Mouse (Mus musculus) large intestine, adult 2 months (tissue): ENCODE data around the gene Lrrfip2. TPM values are rescaled to one million over a fixed set of nuclear protein-coding genes. Genes with fewer than 3 reads are reported as not detected.

ENCODE experiments used
- DNase-seq: peaks from one replicate; pipeline ENCODE4 v3.0.0-alpha.2; 2012; ENCODE audit warnings: low read depth, low spot score
- WGBS: fragments of 180-500 bp; shearing (Covaris S2); methylation state at CpG from one replicate; pipeline ENCODE4 v1.1.7; 2018; 5-methylcytosine and 5-hydroxymethylcytosine counted together
- polyA plus RNA-seq: library from polyadenylated mRNA; depleted of rRNA; stranded (reverse); fragments of >200 nt; gene quantifications from 2 replicates; pipeline ENCODE4 v1.2.3, GENCODE M21; 2012

Gene Lrrfip2
- polyA plus RNA-seq, 1 experiment: 12.7 TPM

DNA sequence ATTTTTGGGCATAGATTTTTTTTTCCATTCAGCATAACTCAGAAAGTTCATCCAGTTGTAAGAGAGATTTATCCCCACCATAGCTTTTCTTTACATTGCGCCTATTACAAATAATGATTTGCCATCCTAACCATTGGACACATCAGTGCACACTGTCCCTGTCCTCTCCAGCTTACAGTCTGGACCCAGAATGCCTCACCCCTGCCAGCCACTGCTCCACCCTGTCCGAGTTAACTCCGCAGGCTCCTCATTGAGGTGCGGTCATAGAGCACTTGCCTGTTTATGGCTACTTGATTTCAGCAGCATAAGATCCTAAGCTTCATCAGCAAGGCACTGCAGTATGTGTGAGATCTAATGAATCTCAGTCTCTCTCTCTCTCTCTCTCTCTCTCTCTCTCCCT is 93.0 kb downstream of the Lrrfip2 start:
- WGBS: 48% methylated on average over 4 of the region's 4 CpGs
- DNase-seq: no peak

DNA sequence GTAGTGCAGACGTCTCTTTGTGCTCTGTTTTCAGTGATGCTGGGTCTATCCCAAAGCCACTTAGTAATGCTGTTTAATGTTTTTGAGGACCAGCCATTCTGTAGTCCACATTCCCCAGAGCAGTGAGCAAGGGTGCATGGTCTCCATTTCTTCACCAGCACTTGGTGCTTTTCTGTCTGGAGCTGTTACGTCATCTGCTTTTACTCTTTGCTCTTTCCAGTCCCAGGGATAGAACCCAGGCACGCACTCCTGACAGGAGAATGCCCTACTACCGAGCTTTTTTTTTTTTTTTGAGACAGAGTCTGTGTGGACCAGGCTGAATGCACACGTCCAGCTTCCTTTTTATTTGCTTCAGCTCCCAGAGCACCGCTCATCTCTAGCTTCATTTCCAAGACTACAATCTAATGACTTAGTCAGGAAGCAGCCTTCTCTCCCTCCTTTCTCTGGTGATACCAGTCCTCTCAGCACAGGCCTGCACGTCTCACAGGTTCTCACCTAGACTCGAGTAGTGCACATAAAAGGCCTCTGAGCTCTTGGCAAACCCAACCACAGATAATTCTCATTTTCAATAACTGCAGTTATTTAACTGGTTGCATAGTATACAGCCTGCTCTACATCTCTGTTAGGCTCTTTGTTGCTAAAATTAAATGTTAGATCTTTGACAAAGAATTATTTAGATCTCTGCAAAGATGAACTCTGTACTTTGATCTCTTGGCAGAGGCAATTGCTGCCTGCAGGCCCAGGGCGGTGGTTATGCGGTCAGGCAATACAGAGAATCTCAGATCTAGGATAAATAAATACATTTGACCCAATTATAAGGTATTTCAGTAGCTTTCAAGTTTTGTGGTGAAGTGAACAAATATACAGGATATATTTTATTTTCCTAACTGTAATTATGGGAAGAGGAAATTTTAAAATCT is 94.0 kb downstream of the Lrrfip2 start:
- no peak for DNase-seq
- WGBS: 44% methylated on average over 10 of the region's 10 CpGs

DNA sequence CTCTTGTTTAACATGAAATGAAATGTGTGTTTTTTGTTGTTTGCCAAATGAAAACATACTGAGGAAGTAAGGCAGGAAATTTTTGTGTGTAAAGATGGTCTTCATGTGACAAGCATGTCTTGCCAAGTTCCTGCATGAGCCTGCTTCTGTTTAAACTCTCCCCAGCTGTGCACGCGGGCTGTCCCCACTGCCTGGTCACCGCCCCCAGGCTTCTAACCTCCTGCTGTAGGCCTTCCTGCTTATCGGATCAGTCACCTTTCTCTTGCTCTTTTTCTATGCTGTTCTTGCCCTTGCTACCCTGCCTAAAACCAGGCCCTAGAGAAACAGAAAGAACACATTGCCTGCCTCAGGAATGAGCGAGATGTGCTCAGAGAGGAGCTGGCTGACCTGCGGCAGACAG is 96.1 kb downstream of the Lrrfip2 start:
- DNase-seq: no peak
- WGBS: 58% methylated on average over 6 of the region's 6 CpGs

DNA sequence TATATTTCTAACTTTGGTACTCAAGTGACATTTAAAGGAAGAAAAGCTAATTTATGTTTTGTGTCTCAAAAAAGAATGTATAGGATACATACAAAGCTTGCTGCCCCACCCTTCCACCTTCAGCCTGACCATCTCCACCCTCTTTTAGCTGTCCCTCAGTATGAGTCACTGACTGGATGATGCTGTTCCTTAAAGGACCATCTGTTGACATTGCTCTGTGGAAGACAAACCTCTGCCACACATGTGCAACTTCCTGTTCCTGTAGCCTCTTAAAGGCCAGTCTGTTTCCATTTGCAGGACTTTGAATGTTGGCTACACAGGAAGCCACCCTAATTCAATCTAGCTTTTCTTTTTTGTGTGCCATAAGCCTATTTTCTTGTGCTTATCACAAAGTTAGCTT is 99.0 kb downstream of the Lrrfip2 start:
- DNase-seq: peak; percentile 25

DNA sequence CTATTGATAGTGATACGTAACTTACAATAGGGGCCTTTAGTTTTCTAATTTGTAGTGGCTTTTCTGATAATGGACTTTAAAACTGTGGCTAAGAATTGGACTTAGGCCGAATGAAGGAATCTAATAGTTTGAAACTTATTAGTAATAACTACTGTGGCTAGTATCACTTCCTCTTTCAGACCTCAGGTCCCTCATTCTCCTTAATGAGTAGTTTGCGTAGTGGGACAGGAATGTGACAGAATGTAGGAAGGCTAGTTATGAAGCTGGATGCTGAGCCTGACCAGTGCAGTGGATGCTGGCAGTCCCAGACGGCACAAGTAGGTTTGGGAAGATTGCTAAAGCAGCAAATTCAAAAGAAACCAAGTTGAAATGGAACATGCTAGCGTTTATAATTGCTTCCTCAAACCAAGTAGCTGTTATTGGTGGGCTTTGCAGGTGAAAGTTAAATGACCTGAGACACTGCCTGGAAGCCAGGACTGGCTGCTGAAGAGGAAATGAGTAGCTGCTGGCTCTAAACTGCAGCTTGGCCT is 103.2 kb downstream of the Lrrfip2 start:
- no peak for DNase-seq
- WGBS: 89% methylated on average over 5 of the region's 5 CpGs

DNA sequence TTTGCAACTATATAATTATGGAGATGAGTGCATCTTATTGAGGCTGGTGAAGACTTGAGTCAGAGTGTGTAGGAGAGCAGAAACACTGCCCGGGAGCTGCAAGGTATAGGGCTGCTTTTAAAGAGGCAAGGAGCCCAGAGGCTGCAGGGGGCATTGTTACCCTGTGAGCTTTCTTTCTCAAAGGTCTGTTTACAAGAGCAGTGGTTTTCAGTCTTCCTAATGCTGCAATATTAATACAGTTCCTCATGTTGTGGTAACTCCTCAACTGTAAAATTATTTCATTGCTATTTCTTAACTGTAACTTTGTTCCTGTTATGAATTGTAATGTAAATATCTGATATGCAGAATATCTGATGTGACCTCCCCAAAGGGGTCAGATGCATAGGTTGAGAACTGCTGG is 104.2 kb downstream of the Lrrfip2 start:
- DNase-seq: no peak
- WGBS: 80% methylated on average over 1 of the region's 1 CpGs

DNA sequence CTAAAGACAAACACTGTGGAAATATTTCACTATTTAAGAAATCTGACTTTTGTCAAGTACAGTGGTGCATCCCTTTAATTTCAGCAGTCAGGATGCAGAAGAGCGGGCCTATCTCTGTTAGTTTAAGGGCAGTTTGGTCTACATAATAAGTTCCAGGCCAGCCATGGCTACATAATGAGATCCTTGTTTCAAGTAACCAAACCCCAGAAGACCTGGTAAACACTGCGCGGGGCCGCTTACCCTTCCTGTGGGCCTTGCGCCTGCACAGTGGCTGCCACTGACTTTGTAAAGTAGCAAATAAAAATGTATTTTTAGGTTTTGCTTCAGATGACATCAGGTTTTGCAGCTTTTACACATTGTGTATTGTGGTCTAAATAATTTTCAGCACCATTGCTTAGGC is 106.0 kb downstream of the Lrrfip2 start:
- 96% methylated on average over 5 of the region's 5 CpGs for WGBS
- DNase-seq: no peak

DNA sequence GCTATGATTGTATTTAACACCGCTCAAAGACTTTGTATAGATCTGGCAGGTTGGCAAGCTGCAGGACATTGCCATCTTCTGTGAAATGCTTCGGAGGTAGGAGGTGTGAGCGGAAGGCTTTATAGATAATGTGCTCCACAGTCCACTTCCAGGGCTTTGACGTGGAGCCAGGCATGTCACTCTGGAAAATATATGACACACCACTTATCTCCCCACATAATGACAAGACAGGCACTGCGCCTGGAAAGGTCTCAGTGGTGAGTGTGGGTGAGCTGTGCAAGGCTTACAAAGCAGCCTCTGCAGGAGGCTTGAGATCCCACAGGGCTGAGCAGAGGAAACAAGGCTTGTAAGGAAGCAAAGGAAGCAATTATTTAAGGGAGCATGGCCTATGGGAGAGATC is 111.1 kb downstream of the Lrrfip2 start:
- no peak for DNase-seq
- 81% methylated on average over 5 of the region's 5 CpGs for WGBS

DNA sequence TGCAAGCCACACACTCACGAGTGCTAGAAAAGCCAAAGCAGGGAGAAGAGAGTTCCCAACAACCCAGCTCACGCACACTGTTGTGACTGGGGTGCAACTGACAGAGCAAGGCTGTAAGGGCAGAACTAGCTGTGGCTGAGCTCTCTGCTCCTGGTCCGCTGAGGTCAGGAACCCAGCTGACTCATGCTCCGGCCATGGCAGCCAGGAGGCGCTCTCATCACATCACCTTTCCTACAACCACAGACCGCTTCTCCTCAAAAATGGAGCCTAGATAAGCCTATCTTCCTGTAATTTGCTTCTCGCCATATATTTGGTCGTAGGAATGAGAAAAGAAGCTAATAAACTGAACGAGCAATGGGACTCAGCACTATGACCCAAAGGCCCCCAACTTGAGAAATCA is 117.3 kb downstream of the Lrrfip2 start:
- WGBS: 91% methylated on average over 9 of the region's 9 CpGs

DNA sequence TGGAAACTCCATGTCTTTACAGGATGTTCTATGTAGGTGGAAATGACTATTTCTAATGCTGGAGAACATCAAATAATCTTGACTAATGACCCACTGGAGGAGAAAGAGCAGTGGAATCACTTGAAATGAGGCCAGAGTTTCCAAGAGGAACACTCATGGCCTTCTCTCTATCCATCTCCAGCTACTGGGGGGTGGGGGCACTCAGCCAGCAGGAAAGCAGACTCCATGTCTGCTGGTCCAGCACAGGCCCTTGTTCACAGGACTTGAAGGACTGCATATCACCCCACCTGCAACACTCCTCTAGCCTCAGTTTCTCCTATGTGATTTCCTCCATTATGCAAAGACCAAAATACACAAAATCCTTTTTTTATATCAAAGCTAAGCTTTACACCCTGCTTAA is 120.3 kb downstream of the Lrrfip2 start:
- no peak for DNase-seq

More for the DNA sequence above, 117.3 kb downstream of the Lrrfip2 start:
- DNase-seq: no peak

DNA sequence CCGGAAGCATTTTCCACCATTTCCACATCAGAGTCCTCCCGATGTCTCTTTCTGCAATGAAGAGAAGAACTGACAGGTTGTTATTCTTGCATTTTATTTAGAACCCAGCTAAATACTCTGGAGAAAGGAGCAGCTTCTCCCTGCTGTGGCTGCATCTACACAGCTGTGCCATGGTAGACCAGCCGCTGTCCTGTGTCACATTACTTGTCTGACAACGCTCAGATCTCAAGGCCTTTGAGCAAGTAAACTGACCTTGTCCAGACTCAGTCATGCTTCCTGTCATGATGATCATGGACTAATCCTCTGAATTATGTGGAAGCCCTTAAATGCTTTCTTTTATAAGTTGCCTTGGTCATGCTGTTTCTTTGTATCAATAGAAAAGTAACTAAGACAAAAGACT is 122.4 kb downstream of the Lrrfip2 start:
- 90% methylated on average over 4 of the region's 4 CpGs for WGBS
- DNase-seq: no peak

DNA sequence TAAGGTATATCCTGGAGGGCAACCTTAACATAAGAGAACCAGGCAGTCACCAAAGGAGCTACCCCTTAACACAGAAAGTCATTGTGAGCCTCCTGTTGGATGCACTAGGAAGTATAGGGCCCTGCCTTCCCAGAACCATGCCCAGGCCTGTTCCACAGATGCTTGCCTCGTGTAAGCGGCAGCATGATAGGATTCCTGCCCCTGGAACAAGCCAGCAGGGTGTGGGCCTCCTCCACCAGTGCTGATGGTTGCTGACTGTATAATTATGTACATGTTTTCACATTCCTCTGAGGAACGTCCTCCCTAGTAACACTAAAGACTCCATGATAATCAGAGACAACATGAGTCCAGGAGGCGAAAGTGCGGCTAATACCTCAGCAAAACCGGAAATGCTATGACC is 126.0 kb downstream of the Lrrfip2 start:
- DNase-seq: no peak
- WGBS: 88% methylated on average over 6 of the region's 6 CpGs

DNA sequence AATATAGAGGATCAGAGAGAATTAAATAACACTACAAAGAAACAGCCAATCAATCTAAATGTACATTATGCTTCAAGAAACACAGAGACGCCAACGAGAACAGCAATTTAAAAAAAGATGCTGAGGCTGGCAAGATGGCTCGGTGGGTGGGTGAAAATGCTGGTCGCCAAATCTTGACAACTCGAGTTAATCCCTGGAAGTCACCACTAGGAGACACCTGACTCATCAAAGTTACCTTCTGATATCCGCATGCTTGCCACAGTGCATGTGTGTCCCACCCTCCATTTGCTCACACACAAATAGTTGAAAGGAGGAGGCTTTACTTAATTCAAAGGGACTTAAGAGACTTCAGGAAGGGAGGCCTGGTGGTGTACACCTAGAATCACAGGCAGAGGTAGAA is 128.2 kb downstream of the Lrrfip2 start:
- DNase-seq: no peak
- WGBS: 86% methylated on average over 6 of the region's 6 CpGs

DNA sequence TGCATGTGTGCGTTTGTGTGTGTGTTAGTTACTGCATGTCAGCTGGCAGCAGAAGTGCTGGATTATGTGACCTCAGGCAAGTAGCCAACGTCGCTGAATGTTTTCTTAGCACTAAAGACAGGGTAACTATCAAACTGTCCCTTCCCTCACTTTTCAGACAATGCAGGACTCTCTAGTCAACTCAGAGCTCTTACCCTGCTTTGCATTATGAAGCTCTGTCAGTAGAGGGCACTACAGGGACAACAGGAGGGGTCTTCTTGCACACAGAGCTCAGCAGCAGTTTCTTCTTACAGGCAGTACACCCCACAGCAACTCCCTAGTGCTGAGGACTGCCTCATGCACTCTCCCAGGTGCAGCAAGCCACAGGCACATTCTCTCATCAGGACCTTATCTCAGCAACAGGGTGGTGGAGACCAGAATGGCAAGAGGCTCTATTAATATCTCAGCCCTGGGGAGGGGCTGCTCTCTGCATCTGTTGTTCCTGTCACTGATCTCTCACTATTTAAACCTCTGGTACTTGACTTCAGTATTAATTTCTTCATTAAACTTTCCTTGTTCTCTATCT is 130.4 kb downstream of the Lrrfip2 start:
- no peak for DNase-seq
- WGBS: 80% methylated on average over 3 of the region's 3 CpGs

DNA sequence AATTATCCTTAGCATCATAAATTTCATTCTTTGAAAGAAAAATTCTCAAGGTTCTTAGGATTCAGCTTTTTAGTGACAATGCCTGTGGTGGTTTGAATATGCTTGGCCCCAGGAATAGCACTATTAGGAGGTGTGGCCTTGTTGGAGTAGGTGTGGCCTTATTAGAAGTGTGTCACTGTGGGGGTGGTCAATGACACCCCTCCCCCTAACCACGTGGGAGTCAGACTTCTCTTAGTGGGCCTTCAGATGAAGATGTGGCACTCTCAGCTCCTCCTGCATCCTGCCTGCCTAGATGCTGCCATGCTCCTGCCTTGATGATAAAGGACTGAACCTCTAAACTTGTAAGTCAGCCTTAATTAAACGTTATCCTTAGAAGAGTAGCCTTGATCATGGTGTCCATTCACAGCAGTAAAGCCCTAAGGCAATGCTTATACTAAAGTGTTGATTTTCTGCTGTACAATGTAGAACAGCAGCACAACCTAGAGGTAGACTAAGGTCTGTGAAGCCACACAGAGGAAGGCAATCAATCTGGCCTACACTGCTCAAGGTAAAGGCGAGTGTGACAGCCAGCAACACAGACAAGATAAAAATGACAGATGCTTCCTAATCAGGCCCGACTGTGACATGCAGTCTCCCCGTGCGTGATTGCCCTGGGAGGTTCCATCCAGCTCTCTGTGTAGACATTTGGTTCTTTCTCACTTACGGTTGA is 134.9 kb downstream of the Lrrfip2 start:
- no peak for DNase-seq
- 79% methylated on average over 7 of the region's 7 CpGs for WGBS

DNA sequence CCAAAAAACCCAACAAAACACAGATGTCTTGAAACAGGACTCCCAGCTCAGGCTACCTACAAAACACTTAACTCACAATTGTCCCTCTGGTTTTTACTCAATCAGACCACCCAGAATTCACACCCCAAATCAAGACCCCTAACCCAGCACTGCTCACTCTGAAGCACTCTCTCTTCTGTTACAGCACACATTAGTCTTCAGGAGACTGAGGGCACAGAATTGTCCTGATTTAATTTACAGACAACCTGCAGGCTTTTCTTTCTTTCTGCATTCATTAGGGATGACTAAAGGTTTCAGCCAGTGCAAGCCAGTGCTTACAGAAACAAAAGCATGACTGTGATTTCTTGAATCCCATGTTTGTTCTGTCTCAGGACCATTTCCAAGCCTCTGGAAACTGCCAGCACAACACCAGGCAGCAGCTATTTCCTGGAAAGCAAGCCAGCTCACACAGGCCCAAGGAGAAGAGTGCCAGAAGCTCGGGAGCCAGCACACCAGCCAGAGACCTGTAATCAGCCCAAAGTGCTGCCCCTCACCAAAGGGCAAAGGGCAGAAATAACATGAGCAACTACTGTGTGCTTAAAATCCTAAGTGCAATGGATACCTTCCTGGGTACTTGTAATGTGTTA is 143.1 kb downstream of the Lrrfip2 start:
- WGBS: 8% methylated on average over 1 of the region's 1 CpGs
- DNase-seq: no peak

DNA sequence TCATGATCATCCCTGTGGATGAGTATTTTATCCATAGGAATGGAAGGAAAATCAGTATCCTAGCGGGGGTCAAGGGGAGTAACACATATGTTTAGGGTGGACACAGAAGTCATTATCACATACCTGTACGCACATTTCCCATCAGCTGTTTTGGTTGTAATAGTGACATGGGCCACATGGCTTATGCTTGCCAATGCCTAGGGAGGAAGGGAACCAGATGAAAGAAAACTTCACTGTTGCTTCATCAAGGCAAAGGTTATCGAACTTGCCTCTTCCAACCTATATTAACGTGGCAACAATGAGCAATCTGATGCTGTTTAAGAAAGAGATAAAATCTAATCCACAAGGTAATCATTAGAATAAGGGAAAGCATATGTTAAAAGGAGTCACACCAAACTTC is 144.0 kb downstream of the Lrrfip2 start:
- DNase-seq: no peak
- WGBS: 89% methylated on average over 4 of the region's 4 CpGs

DNA sequence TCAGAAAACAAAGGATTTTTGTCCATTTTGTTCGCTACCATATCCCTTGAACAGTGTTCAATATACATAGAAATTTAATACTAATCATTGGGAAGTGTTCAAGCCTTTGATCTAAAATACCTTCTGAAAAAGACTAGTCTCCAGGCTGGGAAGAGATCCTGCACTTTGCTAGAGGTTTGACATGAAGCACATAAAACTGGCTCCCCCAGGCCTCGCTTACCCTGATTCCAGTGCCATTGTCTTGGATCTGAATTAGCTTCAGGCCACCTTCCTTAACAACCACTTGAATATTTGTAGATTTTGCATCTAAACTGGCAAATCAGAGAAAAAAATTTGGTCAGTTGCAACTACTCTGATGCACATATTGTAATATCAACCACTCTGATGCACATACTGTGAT is 150.6 kb downstream of the Lrrfip2 start:
- 100% methylated on average over 2 of the region's 2 CpGs for WGBS
- no peak for DNase-seq

DNA sequence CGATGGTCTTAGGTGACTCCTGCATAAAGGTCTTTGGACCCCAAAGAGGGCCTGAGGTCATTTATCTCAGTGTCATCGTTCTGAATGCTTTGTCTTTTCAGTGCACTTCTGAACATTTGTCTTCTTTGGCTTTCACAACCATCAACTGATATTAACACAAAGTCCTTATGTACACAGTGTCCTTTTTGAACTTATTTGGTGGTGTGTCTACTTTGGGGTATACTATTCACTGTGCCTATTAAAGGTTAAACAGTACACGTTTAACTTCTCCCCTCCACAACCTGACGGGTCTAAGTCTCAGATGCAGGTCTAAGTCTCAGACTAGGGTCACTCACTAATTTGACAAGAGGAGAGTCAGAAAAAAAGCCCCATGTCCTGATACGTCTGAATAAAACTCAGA is 153.2 kb downstream of the Lrrfip2 start:
- WGBS: 6% methylated on average over 5 of the region's 5 CpGs
- DNase-seq: no peak

DNA sequence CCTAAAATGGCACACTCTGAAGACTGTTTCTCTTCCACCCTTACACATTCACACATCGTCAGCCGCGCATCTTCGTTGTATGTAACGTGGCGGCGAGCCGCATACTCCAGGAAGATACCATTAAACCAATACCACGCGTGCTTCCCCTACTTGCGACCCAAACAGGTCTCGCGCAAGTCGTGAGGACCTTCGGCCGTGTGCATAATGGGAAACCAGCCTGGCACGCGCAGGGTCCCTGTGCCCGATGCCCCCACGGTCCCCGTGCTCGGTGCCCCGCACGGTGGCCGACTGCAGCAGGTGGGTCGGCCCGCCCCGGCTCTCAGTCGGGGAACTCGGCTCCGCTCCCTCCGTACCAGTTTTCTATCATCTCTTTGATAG is 153.7 kb downstream of the Lrrfip2 start:
- DNase-seq: no peak
- under 1% methylated on average over 32 of the region's 32 CpGs for WGBS
